Mouse (Mus musculus): ENCODE results near the gene Mdp1. TPM values are rescaled to one million over a fixed set of nuclear protein-coding genes. Genes with fewer than 3 reads are reported as not detected.

Mdp1 gene
- total RNA-seq (2022): 10 to 100 TPM; 18.0 to 23.1 (median 20.7) TPM

DNA sequence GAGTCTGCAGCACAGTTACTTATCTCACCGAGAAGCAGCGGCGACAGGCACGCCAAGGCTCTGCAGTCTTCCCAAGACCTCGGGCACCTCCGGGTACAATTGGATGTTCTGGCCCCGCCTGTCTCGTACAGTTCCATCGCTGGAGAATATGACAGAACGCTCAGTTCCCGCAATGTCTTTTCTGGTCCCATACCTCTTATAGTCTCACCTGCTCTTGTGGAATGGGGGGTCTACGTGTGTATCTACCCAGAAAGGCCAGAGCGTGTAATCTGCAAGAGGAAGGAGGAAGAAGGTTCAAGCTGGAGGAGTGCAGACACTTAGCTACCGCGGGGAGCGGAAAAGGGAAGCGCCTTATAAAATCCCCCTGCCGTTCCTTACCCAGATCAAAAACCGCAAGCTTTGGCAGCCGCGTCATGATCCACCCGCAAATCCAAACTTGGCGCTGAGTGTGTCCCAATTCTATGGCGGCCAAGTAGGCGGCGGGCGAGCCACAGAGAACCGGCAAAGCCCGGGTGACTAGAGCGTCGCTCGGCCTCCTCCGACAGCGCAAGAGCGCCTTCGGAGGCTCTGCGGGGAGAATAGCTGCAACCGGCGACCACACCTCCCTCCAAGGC, at the start of gene Mdp1:
TSS of gene Mdp1 (minus strand) at position 549 of the 614 bp plus-strand sequence.
- DNase-seq (ENCODE audit: low spot score in 2 of 2): peak; percentile 47 to 63

DNA sequence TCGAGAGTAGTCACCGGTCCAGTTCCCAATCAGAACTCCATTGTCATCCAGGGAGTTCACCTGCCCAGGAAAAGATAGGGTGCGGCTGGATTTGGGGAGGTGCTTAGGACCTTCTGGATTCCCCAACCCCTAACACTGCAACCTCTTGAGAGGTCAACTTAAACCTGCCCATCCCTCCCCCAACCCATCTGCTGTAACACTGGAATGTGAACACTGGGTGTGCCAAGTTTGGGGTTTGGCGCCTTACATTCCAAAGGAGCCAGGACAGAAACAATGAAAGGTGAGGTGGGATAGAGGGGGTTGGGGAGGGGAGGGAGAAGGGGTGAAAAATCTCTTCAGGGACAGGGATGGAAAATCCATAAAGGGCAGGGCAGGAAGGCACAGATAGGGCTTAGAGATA, 49.2 kb upstream of the Mdp1 start:
- DNase-seq (ENCODE audit: low spot score in 2 of 2): no peak

DNA sequence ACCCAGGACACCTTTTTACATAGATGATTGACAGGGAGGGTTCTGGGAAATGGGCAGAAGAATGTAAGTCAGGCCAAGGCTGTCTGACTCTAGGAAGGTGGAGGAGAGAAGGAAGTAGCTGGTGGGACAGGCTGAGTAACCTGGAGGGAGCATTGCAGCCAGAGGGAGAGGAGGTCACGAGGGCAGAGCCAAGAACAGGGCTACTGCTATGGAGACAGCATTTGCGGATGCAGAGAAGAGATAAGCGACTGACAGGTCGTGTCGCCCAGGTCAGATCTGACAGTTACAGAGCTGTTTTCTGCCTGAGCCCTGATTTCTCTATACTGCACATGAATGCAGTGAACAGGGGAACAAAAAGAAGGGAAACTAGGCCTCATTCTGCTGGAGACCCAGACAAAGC, 47.1 kb upstream of the Mdp1 start:
- no peak for DNase-seq (ENCODE audit: low spot score in 2 of 2)

DNA sequence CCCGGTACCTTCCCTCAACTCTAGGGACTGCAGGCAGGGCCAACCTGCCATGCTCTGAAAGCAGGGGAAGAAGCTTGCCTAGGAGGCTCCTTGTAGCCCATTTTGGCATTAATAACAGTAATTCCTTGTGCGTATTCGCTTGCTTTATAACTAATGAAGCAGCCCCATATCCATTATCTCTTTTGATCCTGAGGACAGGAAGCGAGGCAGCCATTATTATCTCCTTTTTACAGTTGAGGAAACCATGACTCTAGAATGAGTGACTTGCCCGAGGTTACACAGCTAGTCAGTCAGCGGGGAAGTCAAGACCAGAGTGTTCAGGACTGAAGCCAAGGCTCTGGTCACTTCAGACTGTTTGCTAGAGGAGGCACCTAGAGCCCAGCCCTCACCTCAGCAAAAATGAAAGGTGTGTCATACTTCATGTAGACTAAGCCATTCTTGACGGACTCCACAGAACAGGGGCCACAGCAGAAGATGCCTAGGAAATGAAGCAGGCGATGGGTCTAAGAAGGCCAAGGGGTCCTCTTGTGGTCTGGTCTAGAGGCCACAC, 45.8 kb upstream of the Mdp1 start:
- DNase-seq (ENCODE audit: low spot score in 2 of 2): no peak

DNA sequence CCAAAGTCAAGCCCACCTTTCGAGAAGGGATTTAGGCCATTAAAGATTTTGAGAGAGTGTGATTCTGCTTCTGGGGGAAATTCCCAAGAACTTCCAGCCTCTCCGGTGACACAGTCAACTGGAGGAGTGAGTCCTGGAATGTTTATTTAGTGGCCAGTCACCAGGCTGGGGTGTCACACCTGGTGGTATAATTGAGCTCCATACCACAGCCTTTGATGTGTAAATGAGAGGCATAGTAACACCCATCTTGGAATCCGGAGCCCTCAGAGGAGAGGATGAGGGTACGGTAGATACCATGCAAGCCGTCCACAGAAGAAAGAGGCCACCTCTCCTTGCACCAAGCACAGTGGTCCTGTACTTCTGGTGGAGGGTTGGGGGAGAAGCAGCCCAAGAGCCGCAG, 42.5 kb upstream of the Mdp1 start:
- no peak for DNase-seq (ENCODE audit: low spot score in 2 of 2)

DNA sequence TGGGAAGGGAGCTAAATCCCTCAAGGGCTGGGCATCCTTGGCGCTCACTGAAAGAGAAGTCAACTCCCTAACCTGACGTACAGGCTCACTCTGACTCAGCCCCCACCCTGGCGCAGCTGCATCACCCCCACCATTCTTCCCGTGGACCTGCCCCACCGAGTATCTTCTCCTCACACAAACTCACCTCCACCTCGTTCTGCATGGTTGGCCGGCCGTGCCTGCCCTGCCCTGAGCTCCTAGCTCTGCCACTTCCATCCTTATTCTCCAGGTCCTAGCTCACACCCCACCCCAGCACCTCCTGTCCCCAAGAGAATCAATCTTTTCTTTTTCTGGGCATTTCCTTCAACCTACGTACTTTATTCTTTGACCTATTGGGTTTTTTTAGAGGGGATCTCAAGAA, 40.8 kb upstream of the Mdp1 start:
- no peak for DNase-seq (ENCODE audit: low spot score in 2 of 2)

DNA sequence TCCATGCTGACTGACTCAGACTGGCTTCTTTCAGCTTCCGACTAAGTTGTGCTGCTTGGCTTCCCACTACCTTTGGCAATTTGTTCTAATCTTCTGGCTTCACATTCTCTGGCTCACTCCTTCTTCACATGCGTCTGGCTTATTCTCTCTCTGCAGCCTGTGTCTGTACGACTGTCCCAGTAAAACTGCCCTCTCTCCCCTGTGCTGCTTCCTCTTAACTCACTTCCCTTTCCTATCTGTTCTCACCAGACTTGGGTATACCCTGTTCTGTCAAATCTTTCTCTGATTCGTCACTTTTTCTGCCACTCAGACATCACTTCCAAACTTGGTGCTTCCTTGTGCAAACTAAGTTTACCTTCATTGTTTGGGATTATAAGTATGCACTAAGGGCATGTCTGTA, 36.9 kb upstream of the Mdp1 start:
- DNase-seq (ENCODE audit: low spot score in 2 of 2): no peak

DNA sequence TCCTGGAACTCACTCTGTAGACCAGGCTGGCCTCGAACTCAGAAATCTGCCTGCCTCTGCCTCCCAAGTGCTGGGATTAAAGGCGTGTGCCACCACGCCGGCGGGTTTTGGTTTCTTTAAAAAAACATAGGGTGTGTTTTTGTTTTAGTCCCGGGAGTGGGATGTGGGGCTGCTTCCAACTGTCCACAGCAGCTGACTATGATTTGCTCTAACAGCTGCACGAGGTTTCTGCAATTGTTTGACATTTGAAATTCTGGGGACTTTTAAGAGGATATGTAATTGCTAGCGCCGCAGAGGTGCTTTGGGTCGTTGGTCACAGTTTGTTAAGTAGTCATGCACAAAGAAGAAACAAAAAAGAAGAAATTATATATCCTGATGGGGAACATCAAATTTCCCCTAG, 29.1 kb upstream of the Mdp1 start:
- no peak for DNase-seq (ENCODE audit: low spot score in 2 of 2)

DNA sequence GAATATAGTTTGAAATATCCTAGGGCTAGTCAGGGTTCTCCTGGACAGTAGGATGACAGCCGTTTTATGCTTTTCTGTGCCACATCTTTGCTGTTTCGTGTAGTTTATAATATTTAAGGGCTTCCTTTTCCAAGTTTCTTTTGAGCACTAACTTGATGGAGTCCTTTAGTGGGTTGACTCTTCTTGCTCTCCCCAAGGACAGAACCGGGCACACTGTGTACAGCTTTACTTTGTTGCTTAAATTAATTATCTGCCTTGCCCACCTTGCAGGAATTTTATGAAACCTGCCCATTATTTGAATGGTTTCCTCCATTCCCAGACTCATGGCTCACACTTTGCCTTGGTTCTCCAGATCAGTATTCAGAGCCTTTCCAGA, 21.8 kb upstream of the Mdp1 start:
- no peak for DNase-seq (ENCODE audit: low spot score in 2 of 2)

DNA sequence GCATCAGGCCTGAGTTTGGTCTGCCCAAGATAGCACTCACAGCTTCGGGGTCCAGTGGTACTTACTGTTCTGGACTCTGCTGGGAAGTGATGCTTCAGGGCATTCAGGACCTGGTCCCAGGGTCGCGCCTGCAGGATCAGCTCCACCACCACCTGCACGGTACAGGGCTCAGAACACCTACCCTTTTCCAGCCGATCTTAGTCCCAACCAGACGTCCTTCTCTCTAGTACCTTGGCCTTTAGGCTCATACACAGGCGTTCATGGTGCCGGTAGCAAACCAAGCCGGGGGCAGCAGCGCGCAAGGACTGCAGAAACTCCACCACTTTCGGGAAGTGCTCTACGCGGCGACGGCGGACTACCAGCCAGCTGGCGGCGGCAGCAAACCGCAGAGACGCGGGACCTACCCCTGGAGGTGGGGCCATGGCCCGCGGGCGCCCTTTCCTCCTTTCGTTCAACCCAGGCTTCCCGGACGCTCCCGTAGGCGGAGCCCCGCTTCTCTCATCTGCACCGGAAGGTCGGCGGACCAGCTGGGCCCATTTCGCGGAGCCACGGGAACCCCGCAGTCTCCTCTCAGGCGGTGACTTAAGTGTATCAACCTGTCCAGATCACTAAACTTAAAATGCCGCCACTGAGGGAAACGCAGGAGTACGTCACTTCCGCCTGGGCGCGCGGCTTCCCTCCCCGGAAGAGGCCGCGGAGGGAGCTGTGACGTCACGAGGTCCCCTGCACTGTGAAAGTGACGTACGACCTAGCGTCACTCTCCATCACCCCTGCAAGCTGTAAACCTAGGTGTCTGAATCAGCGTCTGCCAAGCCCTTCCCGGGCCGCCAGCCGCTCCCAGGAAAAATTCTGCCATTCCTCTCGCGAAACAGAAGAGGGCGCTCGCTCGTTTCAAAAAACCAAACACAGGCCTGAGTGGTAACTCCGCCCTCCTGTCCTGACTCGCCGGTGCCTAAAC, 21.1 kb upstream of the Mdp1 start, which contains the start of gene Tinf2:
TSS of gene Tinf2 (minus strand) at position 661 of the 958 bp plus-strand sequence.
- DNase-seq (ENCODE audit: low spot score in 2 of 2): peak; percentile 79 to 87

DNA sequence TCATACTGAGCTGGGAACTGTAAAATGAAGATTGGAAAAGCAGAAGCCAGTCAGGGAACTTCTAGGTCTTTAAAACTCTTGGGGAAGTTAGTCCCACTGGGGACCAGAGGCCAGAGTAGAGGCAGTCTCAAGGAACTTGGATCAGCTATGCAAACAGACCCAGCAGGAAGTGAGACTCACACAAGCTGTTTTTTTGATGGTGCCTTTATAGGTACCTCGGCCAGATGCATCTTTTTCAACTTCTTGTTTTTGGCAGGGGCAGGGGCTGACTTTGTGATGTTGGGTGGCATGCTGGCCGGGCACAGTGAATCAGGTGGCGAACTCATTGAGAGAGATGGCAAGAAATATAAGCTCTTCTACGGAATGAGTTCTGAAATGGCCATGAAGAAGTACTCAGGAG, 17.3 kb upstream of the Mdp1 start:
- no peak for DNase-seq (ENCODE audit: low spot score in 2 of 2)

DNA sequence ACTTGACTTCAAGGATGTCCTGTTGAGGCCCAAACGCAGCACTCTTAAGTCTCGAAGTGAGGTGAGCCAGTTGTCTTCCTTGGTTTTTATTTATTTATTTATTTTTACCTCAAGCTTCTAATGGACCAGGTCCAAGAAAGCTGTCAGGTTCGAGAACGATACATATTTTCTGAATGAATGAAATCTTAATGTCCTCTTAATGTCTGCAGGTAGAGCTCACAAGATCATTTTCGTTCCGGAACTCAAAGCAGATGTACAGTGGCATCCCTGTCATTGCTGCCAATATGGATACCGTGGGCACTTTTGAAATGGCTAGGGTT, 12.4 kb upstream of the Mdp1 start:
- no peak for DNase-seq (ENCODE audit: low spot score in 2 of 2)

DNA sequence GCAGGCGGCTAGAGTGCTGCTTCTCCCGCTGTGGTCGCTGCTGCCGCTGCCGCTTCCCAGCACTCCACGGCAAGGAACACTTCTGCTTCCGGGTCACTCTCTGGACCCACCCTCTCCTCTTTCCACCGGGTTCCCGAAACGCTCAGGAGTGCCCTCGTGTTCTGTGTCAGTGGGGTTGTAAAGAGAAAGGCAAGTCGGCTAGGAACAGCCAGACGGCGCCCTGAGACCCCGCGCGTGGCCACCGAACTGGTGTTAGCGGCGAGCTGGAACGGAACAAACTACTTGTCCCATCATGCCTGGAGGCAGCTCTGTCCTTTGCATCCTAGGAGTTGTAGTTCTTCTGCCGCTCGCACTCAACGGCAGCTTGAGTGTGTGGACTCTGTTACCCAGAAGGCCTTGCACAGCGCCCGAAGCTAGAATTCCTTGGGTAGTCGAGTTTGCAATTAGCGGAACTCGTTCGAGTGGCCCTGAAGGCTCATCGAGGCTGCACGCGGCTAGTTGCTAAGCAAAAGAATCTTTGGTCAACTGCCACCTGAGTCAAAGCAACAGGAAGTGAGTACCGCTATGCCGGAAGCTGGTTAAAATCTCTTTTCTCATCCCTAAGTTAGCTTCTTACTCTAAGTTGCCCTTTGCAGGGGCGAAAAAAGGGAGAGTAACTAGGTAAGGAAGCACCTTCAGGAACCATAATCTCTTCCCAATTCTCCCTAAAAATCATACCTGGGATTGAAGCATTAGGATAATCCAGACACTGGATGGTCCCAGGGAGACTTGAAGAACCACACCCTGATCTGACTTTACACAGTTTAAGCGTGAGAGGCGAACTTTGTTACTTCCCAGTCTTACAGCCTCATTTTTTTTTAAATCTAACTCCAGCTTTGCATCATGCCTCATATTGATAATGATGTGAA, 11.8 kb upstream of the Mdp1 start, which contains the start of the genes Gmpr2 and Nedd8:
TSS of gene Gmpr2 (plus strand) at position 109 of the 908 bp plus-strand sequence.
TSS of gene Nedd8 (minus strand) at position 292 of the 908 bp plus-strand sequence.
- DNase-seq (ENCODE audit: low spot score in 2 of 2): peak; percentile 80 to 85

DNA sequence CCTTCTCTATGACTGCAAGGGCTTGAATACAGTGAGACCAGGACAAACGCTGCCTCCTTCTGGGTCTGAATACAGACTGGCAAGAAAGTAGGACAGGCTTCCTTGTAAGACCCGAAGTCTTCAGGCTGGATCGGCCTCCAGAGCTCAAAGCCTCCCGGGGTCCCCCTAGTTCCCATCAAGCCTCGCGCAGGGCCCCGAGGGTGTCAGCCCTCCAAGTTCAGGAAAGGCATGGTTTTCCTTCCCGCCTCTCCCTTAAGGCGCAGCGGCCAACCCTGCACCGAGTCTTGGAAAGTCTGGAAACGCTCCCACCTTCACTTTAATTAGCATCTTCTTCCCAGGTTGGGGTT, 11.2 kb upstream of the Mdp1 start:
- DNase-seq (ENCODE audit: low spot score in 2 of 2): no peak

DNA sequence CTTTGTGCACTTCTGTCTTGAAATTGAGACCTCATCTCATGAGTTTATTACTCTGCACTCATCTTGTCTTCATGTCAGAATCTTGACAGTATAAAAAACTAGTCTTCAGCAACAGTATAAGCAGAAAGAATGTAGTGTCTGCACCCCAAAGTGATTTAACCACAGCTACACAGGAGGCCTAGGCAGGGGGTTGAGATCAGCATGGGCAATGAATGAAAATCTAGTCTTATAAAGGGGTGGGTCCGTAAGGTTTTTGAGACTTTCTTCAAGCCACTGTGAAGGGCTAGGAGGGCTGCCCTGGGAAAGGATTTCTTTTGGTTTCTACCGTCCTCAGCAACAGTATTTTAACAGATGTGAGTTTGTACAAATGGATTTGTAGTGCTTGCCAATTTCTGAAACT, 328 bp upstream of the Mdp1 start:
- no peak for DNase-seq (ENCODE audit: low spot score in 2 of 2)

DNA sequence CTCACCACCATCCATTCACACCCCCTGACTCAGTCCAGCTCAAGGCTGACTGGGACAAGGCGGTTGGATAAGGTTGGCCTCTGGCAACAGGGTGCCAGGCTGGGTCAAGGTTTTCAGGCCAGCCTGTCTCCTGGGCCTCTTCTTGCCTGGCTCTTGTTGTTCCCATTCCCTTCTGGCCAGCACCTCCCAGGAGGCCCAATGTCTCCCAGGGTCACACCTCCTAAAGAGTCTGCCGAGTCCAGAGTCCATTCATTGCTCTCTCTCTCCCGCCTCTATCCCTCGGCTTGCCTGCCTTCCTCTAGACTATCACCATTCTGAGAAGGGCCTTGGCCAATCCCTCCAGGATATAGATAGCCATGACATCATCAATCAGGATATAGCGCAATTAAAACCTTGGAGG, 2.3 kb downstream of the Mdp1 start:
- no peak for DNase-seq (ENCODE audit: low spot score in 2 of 2)

DNA sequence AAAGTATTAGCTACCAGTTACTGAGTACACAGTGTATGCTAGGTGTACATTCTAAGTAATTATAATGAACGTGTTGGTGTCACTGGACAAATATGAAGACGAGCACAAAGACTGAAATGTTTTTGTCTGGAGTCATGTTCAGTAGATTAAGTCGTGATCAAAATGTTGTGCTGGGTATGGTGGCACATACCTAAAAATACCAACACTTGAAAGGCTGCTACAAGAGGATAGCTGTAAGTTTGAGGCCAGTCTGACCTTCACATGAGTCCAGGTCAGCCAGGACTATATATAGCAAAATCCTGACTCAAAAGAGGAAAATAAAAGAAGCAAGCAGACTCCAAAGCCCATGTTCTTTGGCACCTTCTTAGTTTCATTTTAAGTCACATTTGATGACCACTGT, 3.4 kb downstream of the Mdp1 start:
- no peak for DNase-seq (ENCODE audit: low spot score in 2 of 2)

DNA sequence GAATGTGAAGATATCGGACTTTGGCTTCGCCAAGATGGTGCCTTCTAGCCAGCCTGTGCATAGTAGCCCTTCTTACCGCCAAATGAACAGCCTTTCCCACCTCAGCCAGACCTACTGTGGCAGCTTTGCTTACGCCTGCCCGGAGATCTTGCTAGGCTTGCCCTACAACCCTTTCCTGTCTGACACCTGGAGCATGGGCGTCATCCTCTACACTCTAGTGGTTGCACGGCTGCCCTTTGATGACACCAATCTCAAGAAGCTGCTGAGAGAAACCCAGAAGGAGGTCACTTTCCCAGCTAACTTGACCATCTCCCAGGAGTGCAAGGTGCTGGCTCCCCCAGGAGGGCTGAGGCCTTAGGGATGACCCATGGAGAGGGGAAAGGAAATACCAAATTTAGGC, 8.8 kb downstream of the Mdp1 start:
- no peak for DNase-seq (ENCODE audit: low spot score in 2 of 2)

DNA sequence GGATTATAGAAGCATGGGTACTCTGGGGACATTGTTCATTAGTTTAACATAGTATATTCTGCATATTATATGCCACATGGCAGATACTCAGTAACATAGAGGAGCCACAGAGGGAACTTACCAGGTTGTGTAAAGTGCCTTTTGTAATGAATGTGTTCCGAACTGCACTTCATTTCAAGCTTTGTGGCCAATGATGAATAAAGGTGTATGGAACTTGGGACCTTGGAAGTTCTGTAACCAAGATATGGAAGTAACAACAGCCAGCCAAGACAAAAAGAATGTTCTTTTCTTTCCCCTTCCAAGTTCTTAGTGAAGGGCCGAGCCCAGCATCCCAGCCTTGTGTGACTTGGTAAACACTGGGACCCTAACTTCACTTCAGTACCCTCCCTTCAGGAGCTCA, 10.4 kb downstream of the Mdp1 start, which contains the start of gene Tssk4:
TSS of gene Tssk4 (plus strand) at position 301 of the 400 bp plus-strand sequence.
- DNase-seq (ENCODE audit: low spot score in 2 of 2): no peak

DNA sequence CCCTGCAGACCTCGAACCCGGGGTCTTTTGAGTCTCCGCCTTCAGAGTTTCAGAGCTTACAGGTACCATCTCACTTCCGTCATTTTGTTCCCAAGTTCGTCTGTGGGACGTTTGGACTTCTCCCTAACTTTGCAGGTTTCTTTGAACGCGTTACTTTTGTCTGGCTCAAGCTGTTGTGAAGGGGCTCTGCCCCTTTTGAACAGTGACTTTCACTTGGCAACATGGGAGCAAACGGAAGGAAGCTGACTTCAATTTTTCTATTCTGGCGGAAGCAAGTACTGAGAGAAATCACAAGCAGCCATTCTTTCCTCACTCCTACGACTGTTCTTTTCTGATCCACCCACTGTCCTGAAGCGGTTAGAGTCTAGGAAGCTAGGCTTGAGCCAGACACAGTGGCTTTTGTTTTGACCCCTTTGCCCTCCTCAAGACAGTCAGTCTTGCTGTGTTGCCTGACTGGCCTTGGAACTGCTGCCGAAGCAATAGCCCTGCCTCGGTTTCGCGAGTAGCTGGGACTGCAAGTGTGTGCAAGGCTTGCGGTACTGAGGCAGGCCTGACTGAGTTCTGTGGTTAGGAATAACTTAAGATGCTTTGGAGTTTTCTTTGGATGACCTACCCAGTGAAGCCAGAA, 15.9 kb downstream of the Mdp1 start:
- DNase-seq (ENCODE audit: low spot score in 2 of 2): no peak
